Mouse (Mus musculus): ENCODE measurements at regions not wholly inside any gene's neighbourhood (a gene's known extent, or its start where the extent isn't known, plus 50 kb on each side); places are given as distances from the start of the nearest gene placed in this dataset.

GRCm38 (mm10) chr15:97528291-97529050 lies 177.2 kb downstream of the Rpap3 start:
- Histone ChIP-seq H3K4me1 (ENCODE audit: control insufficient read depth, insufficient read depth, low read length) (no peaks in the 10 kb centered on the region), H3K4me3 (replicated peaks; ENCODE audit: low read depth, low read length) (no peak overlapping the region), H3K4me2 (ENCODE audit: low read length) (no peak overlapping the region), H3K27me3 (ENCODE audit: control insufficient read depth, insufficient read depth, low read length) (no peaks in the 10 kb centered on the region), H3K27ac (replicated peaks; ENCODE audit: low read depth, low read length) (0 out of 2 replicates have a peak overlapping the region, but pooled peaks have one; percentile 17), H3K9ac (replicated peaks; ENCODE audit: low read length) (no peak overlapping the region), H3K36me3 (ENCODE audit: control insufficient read depth, insufficient read depth, low read length) (no peaks in the 10 kb centered on the region), H3K9me3 (ENCODE audit: control insufficient read depth, low read length) (no peaks in the 10 kb centered on the region)
- ATAC-seq (ENCODE audit: low FRiP score, low TSS enrichment) (no peak), DNase-seq (no peak)
- 87% methylated on average over 11 of the region's 11 CpGs for WGBS

DNA sequence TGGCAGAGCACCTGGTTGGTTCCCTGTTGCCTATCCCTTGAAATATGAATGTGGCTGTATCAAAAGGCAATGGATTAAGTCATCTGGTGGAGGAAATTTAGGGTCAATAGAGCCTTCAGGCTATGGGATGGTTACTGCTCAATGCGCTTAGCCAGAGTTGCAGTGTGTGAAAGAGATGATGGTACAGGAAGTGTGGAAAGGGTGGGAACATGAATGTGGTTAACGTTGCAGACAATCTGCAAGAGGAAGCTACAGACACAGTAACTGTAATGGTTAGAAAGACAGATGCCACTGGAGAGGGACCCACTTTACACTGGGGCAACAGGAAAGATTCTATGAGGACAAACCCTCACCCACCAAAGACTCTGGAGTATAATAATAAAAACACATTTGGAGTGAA lies 185.2 kb downstream of the Rpap3 start:
- no peak overlapping the region for H3K4me3 ChIP-seq (replicated peaks; ENCODE audit: low read depth, low read length)
- H3K4me1 ChIP-seq (ENCODE audit: control insufficient read depth, insufficient read depth, low read length), result no peaks in the 10 kb centered on the region
- no peaks in the 10 kb centered on the region for H3K36me3 ChIP-seq (ENCODE audit: control insufficient read depth, insufficient read depth, low read length)
- WGBS, result 92% methylated on average over 2 of the region's 2 CpGs
- H3K27ac ChIP-seq (replicated peaks; ENCODE audit: low read depth, low read length), result no peak overlapping the region
- ATAC-seq (ENCODE audit: low FRiP score, low TSS enrichment) (no peak), DNase-seq (no peak)
- no peak overlapping the region for H3K4me2 ChIP-seq (ENCODE audit: low read length)
- H3K9ac ChIP-seq (replicated peaks; ENCODE audit: low read length), result no peak overlapping the region
- no peaks in the 10 kb centered on the region for H3K27me3 ChIP-seq (ENCODE audit: control insufficient read depth, insufficient read depth, low read length)
- no peaks in the 10 kb centered on the region for H3K9me3 ChIP-seq (ENCODE audit: control insufficient read depth, low read length)

DNA sequence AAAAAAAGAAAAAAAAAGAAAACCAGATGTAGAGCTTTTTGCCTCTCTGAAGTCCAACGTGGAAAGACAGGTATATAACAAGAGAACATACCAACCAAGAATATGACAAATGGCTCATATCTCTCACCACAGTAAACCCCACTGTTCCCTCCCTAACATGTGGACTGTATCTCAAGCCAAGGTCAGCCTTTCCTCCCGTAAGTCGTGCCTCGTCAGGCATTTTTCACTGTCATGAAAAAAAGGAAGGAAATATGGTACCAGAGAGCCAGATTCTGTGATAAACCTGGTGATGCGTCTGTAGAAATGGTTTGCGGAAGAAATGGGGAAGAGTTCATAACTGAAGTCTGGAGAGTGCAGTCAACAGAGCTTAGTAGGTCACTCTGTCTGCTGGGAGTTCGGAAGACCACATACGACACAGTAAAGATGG lies 185.7 kb downstream of the Rpap3 start:
- no peak for ATAC-seq (ENCODE audit: low FRiP score, low TSS enrichment)
- no peaks in the 10 kb centered on the region for H3K4me1 ChIP-seq (ENCODE audit: control insufficient read depth, insufficient read depth, low read length)
- no peak for DNase-seq
- no peak overlapping the region for H3K4me2 ChIP-seq (ENCODE audit: low read length)
- H3K4me3 ChIP-seq (replicated peaks; ENCODE audit: low read depth, low read length), result no peak overlapping the region
- H3K9me3 ChIP-seq (ENCODE audit: control insufficient read depth, low read length), result no peaks in the 10 kb centered on the region
- H3K27ac ChIP-seq (replicated peaks; ENCODE audit: low read depth, low read length), result no peak overlapping the region
- 92% methylated on average over 8 of the region's 8 CpGs for WGBS
- H3K9ac ChIP-seq (replicated peaks; ENCODE audit: low read length), result no peak overlapping the region
- H3K36me3 ChIP-seq (ENCODE audit: control insufficient read depth, insufficient read depth, low read length), result no peaks in the 10 kb centered on the region
- no peaks in the 10 kb centered on the region for H3K27me3 ChIP-seq (ENCODE audit: control insufficient read depth, insufficient read depth, low read length)

DNA sequence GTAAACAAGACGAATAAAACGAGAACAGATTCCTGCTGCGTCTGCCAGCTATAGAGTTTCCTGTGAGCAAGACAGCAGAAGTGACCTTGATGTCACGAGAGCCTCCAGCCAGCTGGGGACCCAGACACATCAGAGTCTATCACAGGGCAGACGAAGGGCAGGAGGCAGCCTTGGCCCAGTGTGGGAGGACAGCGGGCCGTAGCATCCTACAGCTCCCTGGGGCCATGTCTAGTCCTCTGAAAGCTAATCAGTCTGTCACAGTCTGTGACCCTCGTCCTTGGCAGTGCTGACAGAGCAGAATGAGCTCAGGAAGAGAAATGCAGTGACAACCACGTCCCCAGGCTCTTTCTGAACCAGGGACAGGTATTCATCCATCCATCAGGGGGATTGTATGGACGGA lies 187.7 kb downstream of the Rpap3 start:
- no peak overlapping the region for H3K9ac ChIP-seq (replicated peaks; ENCODE audit: low read length)
- no peaks in the 10 kb centered on the region for H3K27me3 ChIP-seq (ENCODE audit: control insufficient read depth, insufficient read depth, low read length)
- WGBS, result 44% methylated on average over 10 of the region's 10 CpGs
- peak; percentile 37 for DNase-seq
- ATAC-seq (ENCODE audit: low FRiP score, low TSS enrichment), result no peak
- peak overlapping the region; percentile 16; the same call in 1 of the 2 replicates for H3K27ac ChIP-seq (replicated peaks; ENCODE audit: low read depth, low read length)
- no peak overlapping the region for H3K4me2 ChIP-seq (ENCODE audit: low read length)
- no peak overlapping the region for H3K4me3 ChIP-seq (replicated peaks; ENCODE audit: low read depth, low read length)
- H3K9me3 ChIP-seq (ENCODE audit: control insufficient read depth, low read length), result no peaks in the 10 kb centered on the region
- no peaks in the 10 kb centered on the region for H3K4me1 ChIP-seq (ENCODE audit: control insufficient read depth, insufficient read depth, low read length)
- no peaks in the 10 kb centered on the region for H3K36me3 ChIP-seq (ENCODE audit: control insufficient read depth, insufficient read depth, low read length)

DNA sequence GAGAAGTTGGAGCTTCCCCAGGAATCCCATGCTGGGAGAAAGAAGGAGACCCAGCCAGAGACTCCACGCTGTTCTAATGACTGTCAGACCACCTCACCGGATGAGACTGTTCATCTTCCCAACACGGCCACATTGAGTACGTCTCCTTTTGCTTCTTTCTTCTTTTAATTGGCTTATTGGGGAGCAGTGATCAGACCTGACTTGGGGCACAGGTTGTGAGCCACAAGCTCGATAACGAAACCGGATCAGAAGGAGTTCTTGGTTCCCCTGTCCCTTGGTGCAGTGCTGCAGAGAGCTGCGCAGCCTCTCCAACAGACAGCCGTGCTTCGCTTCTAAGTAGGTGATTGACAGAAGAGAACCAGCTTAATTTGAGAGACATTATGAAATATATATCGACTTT lies 188.4 kb downstream of the Rpap3 start:
- no peaks in the 10 kb centered on the region for H3K36me3 ChIP-seq (ENCODE audit: control insufficient read depth, insufficient read depth, low read length)
- no peak overlapping the region for H3K9ac ChIP-seq (replicated peaks; ENCODE audit: low read length)
- H3K27me3 ChIP-seq (ENCODE audit: control insufficient read depth, insufficient read depth, low read length), result no peaks in the 10 kb centered on the region
- H3K9me3 ChIP-seq (ENCODE audit: control insufficient read depth, low read length), result no peaks in the 10 kb centered on the region
- ATAC-seq (ENCODE audit: low FRiP score, low TSS enrichment), result no peak
- no peak overlapping the region for H3K4me2 ChIP-seq (ENCODE audit: low read length)
- H3K4me1 ChIP-seq (ENCODE audit: control insufficient read depth, insufficient read depth, low read length), result no peaks in the 10 kb centered on the region
- no peak overlapping the region for H3K4me3 ChIP-seq (replicated peaks; ENCODE audit: low read depth, low read length)
- no peak overlapping the region for H3K27ac ChIP-seq (replicated peaks; ENCODE audit: low read depth, low read length)
- WGBS, result 83% methylated on average over 11 of the region's 11 CpGs
- no peak for DNase-seq

- no peak for DNase-seq
- WGBS, result 83% methylated on average over 4 of the region's 4 CpGs
Measured at GRCm38 (mm10) chr15:97515773-97516172, 189.9 kb downstream of the Rpap3 start.

GRCm38 (mm10) chr15:97507656-97508306 lies 197.8 kb downstream of the Rpap3 start:
- Histone ChIP-seq H3K4me1 (ENCODE audit: control insufficient read depth, insufficient read depth, low read length) (no peaks in the 10 kb centered on the region), H3K4me3 (replicated peaks; ENCODE audit: low read depth, low read length) (no peak overlapping the region), H3K4me2 (ENCODE audit: low read length) (no peak overlapping the region), H3K27ac (replicated peaks; ENCODE audit: low read depth, low read length) (no peak overlapping the region), H3K9ac (replicated peaks; ENCODE audit: low read length) (no peak overlapping the region), H3K27me3 (ENCODE audit: control insufficient read depth, insufficient read depth, low read length) (no peaks in the 10 kb centered on the region), H3K36me3 (ENCODE audit: control insufficient read depth, insufficient read depth, low read length) (no peaks in the 10 kb centered on the region), H3K9me3 (ENCODE audit: control insufficient read depth, low read length) (peaks cover 9% of the 10 kb centered on the region)
- no peak for ATAC-seq (ENCODE audit: low FRiP score, low TSS enrichment)
- WGBS, result 94% methylated on average over 16 of the region's 16 CpGs
- no peak for DNase-seq

More at GRCm38 (mm10) chr15:97515773-97516172, 189.9 kb downstream of the Rpap3 start:
- ATAC-seq (ENCODE audit: low FRiP score, low TSS enrichment), result no peak
- H3K4me3 ChIP-seq (replicated peaks; ENCODE audit: low read depth, low read length), result no peak overlapping the region
- H3K36me3 ChIP-seq (ENCODE audit: control insufficient read depth, insufficient read depth, low read length), result no peaks in the 10 kb centered on the region
- no peak overlapping the region for H3K9ac ChIP-seq (replicated peaks; ENCODE audit: low read length)
- H3K27me3 ChIP-seq (ENCODE audit: control insufficient read depth, insufficient read depth, low read length), result no peaks in the 10 kb centered on the region
- H3K4me1 ChIP-seq (ENCODE audit: control insufficient read depth, insufficient read depth, low read length), result no peaks in the 10 kb centered on the region
- peaks cover 3% of the 10 kb centered on the region for H3K9me3 ChIP-seq (ENCODE audit: control insufficient read depth, low read length)
- no peak overlapping the region for H3K27ac ChIP-seq (replicated peaks; ENCODE audit: low read depth, low read length)
- no peak overlapping the region for H3K4me2 ChIP-seq (ENCODE audit: low read length)

GRCm38 (mm10) chr15:97507176-97507575 lies 198.4 kb downstream of the Rpap3 start:
- no peak for ATAC-seq (ENCODE audit: low FRiP score, low TSS enrichment)

DNA sequence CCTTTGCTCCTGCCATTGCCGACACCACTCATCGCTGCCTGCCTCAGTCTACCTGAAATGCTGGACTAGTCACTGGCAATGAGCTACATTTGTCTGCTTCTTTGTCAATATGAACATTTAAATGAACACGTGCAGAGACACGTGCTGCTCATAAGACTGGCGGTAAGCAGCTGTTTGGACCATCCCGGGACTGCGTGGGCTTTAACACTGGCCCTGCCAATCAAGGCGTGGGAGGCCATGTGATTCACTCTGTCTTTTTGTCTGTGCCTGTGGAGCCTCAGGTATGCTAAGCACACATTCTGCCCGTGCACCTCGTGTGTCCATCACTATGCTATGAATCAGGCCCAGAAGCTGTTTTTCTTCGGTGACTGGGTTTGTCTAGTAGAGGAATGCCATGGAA lies 199.9 kb downstream of the Rpap3 start:
- H3K9me3 ChIP-seq (ENCODE audit: control insufficient read depth, low read length), result peaks cover 5% of the 10 kb centered on the region
- WGBS, result 94% methylated on average over 11 of the region's 11 CpGs
- no peak overlapping the region for H3K4me3 ChIP-seq (replicated peaks; ENCODE audit: low read depth, low read length)
- H3K27ac ChIP-seq (replicated peaks; ENCODE audit: low read depth, low read length), result no peak overlapping the region
- no peak for DNase-seq
- no peak overlapping the region for H3K4me2 ChIP-seq (ENCODE audit: low read length)
- no peak overlapping the region for H3K9ac ChIP-seq (replicated peaks; ENCODE audit: low read length)
- H3K27me3 ChIP-seq (ENCODE audit: control insufficient read depth, insufficient read depth, low read length), result no peaks in the 10 kb centered on the region
- no peaks in the 10 kb centered on the region for H3K36me3 ChIP-seq (ENCODE audit: control insufficient read depth, insufficient read depth, low read length)
- no peaks in the 10 kb centered on the region for H3K4me1 ChIP-seq (ENCODE audit: control insufficient read depth, insufficient read depth, low read length)
- no peak for ATAC-seq (ENCODE audit: low FRiP score, low TSS enrichment)

More at GRCm38 (mm10) chr15:97507176-97507575, 198.4 kb downstream of the Rpap3 start:
- H3K9me3 ChIP-seq (ENCODE audit: control insufficient read depth, low read length), result peaks cover 9% of the 10 kb centered on the region
- no peak overlapping the region for H3K9ac ChIP-seq (replicated peaks; ENCODE audit: low read length)
- H3K27me3 ChIP-seq (ENCODE audit: control insufficient read depth, insufficient read depth, low read length), result no peaks in the 10 kb centered on the region
- no peak overlapping the region for H3K27ac ChIP-seq (replicated peaks; ENCODE audit: low read depth, low read length)
- no peak overlapping the region for H3K4me2 ChIP-seq (ENCODE audit: low read length)
- no peaks in the 10 kb centered on the region for H3K36me3 ChIP-seq (ENCODE audit: control insufficient read depth, insufficient read depth, low read length)
- 93% methylated on average over 11 of the region's 11 CpGs for WGBS
- H3K4me3 ChIP-seq (replicated peaks; ENCODE audit: low read depth, low read length), result no peak overlapping the region
- H3K4me1 ChIP-seq (ENCODE audit: control insufficient read depth, insufficient read depth, low read length), result no peaks in the 10 kb centered on the region
- DNase-seq, result no peak

All from midbrain, embryonic 14.5 days (tissue).